Mouse (Mus musculus) ZHBTc4 (cell line): ENCODE measurements around the gene Cdan1.

Source experiments
- DNase-seq: peaks from one replicate; pipeline ENCODE4 v3.0.0-alpha.2; 2011; ENCODE audit warnings: low read depth, low spot score

The Cdan1 gene

DNA sequence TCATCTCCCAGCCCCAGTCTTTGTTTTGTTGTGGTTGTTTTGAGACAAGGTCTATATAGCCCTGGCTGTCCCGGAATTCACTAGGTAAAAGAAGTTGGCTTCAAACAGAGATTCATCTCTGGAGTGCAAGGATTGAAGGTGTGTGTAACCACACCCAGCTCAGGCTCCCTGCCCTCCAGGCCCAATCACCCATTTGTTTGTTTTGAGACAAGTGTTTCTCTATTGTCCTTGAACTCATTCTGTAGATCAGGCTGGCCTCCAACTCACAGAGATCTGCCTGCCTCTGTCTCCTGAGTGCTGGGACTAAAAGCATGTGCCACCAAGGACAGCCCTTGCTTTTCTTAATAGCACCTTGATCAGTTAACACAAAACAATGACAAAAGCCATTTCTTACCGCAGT is 101.9 kb downstream of the Cdan1 start:
- peak; percentile 79 for DNase-seq

GRCm38 (mm10) chr2:120745496-120745895 is 104.4 kb downstream of the Cdan1 start:
- DNase-seq, result no peak

DNA sequence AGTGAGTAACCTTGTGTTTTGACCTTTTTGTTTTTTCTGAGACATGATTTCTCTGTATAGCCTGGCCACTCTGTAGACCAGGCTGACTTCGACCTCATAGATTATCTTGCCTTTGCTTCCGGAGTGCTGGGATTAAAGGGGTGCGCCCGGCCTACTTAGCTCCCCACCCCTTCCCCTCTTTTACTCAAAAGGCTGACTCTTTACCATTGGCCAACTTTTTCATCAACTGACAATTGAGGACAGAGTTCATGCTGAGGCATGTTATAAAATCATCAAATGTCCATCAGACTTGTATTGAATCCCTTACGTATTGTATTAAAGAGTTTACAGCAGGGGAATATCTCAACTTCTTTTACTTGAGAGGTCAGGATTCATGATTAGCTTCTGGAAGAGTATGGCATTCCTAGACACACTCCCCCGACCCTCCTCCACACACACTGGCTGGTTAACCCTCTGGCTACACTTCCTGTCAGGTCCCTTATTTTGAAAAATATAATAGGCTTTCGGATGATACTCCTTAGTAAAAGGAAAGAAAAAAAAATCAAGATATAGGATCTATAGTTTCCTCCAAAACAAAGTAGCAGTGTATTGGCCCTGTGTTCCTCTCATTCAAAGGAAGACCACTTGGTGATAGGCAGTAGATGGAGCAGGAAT is 117.9 kb downstream of the Cdan1 start:
- DNase-seq, result no peak

DNA sequence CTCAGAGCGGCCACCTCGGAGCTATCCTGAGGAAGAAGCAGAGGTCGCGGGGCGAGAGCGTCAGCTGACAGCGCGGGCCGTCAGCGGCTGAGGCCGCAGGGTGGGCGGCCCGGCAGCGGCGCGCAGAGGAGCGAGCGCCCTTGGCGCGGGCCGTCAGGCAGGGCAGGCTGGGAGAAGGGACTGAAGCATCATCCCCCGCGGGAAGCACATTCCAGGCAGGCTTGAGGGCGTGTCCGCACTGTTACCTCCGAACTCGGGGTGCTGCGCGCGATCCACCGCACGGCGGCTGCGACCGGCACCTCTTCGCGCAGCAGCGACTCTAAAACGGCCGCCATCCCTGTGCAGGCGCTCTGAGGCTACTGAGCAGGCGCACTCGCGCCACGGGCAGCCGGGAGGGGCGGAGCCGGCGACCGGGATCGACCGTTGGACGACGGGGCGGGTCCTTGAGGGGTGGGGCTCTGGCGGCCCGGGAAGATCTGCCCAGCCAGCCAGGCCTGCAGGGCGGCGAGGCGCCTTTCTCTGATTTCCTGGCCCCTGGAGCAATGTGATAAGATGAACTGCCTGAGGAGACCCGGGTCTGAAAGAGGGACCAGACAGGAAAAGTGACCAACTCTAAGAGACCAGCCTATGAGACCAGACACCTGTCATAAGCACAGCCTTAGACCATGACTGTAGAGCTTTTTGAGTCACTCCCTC is 118.6 kb downstream of the Cdan1 start:
- peak; percentile 98 for DNase-seq

GRCm38 (mm10) chr2:120730639-120731166 is 119.2 kb downstream of the Cdan1 start:
- DNase-seq, result peak; percentile 28

DNA sequence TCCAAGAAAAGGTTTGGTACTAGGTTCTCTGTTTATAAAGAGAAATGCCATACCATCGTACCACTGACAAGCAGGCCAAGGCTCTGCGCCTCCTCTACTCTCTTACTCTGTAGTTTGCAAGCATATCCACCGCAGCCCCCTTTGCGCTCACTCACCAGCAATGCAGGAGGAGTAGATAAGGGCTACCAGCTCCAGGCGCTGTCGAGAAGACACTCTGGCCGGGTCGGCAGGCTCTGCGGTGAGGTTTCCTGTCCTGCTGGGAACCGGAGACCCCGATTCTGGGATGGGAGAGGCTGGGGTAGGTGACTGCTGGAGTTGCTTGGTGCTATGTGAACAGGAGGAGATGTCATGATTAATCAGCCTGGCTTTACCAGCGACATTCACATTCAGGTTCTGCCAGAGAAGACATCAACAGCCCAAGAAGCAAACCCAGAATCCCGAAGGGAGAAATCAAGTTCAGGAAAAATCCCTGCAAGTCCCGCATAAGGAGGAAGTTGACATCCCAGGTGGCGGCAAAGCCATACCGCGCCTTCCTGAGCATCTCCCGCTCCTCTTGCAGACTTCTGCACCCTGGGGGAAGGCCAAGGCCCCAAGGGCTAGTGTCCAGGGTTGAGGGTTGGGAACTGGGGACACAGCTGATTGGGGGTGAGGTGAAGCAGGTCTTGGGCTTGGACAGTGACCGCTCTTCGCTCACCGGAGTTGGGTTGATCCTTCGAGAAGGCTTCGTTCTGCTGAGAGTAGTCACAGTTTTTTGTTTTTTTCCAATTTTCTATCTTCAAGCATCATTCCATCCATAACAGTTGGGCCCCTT is 119.9 kb downstream of the Cdan1 start:
- no peak for DNase-seq

- no peak for DNase-seq
Observed at GRCm38 (mm10) chr2:120724176-120724575, 125.8 kb downstream of the Cdan1 start.

- DNase-seq, result no peak
Observed at GRCm38 (mm10) chr2:120723621-120724020, 126.3 kb downstream of the Cdan1 start.

GRCm38 (mm10) chr2:120722491-120722890 is 127.4 kb downstream of the Cdan1 start:
- no peak for DNase-seq

- DNase-seq, result no peak
Observed at GRCm38 (mm10) chr2:120721911-120722310, 128.0 kb downstream of the Cdan1 start.

- no peak for DNase-seq
Observed at GRCm38 (mm10) chr2:120720821-120721220, 129.1 kb downstream of the Cdan1 start.

GRCm38 (mm10) chr2:120718496-120718895 is 131.4 kb downstream of the Cdan1 start:
- no peak for DNase-seq

DNA sequence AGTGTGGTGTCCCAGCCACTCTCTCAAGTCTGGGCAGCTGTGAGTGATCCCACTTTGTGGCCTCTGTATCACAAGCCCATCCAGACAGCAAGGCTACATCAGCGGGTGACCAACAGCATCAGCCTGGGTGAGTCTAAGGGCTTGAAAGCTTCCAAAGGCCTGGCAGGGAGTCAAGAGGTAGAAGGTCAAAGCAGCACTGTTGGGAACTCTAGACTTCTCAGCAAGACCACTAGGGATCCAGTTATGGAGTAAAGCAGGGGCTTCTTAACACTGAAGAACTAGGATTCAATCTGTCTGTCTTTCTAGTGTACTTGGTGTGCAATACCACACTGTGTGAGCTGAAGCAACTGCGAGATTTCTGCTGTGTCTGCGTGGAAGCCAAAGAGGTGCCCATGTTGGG is 136.5 kb downstream of the Cdan1 start:
- no peak for DNase-seq

- no peak for DNase-seq
Observed at GRCm38 (mm10) chr2:120710948-120711347, 139.0 kb downstream of the Cdan1 start.

- DNase-seq, result no peak
Observed at GRCm38 (mm10) chr2:120710154-120710553, 139.8 kb downstream of the Cdan1 start.

DNA sequence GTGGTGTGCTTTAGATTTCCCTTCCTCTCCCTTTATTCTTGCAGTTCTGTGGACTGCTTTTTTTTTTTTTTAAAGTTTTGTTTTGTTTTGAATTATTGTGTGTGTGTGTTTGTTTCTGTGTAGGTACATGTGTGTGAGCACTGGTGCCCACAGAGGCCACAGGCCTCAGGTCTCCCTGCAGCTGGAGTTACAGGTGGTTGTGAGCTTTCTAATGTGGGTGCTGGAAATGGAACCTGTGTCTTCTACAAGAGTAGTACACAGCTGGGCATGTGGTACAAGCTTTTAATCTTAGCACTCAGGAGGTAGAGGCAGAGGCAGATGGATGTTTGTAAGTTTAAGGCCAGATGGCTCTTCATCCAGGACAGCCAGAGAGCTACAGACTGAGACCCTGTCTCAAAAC is 142.9 kb downstream of the Cdan1 start:
- DNase-seq, result no peak

DNA sequence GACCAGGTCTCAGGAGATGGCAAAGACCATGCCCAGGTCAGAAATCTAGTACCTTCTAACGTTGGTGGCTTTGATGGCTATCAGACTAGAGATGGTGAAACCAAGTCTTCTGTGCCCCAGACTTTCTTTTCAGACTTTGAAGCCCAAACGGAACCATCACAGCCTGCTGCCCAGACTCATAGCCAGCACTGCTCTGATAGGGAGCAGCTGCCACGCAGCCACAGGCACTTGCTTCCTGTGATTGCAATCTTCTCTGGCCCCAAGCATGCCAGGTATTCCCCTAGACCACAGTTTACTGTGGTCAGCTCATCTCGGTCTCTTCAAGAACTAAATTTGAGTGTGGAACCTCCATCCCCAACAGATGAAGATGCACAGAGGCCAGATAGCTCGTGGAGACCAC is 147.3 kb downstream of the Cdan1 start:
- no peak for DNase-seq

- DNase-seq, result no peak
Observed at GRCm38 (mm10) chr2:120700379-120700885, 149.5 kb downstream of the Cdan1 start.

DNA sequence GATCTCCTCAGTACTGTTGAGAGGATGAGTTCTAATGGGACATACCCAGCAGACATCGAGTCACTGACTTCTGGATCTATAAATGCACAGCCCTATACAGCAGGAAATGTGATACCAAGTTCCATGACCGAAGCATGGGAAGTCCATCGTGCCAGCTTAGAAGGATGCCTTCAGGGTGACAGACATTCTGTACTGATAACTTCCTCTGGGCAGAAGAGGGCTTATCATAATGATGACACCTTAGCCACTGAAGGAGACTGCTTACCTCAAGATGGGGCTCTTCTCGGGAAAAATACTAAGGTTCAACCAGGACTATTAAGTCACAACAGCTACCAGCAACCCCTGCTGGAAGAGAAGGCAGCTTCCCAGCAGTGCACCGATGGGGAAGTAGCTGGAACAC is 152.2 kb downstream of the Cdan1 start:
- no peak for DNase-seq

DNA sequence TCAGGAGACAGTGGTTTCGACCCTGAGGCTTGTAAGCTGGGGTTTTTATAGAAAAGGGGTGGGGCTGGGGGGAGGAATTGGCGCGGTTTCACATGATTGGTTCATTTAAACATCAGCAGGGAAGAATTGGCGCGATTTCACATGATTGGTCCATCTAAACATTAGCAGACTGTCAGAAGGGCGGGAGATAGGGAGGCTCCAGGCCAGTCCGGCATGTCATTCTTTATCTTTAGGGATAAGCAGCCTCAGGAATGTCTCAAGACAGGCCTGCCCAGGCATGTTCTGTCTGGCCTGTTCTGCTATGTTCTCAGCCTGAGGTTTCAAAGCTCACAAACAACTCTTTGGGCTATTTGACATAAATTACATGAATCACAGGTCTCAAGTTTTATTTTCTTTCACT is 168.8 kb downstream of the Cdan1 start:
- peak; percentile 53 for DNase-seq

DNA sequence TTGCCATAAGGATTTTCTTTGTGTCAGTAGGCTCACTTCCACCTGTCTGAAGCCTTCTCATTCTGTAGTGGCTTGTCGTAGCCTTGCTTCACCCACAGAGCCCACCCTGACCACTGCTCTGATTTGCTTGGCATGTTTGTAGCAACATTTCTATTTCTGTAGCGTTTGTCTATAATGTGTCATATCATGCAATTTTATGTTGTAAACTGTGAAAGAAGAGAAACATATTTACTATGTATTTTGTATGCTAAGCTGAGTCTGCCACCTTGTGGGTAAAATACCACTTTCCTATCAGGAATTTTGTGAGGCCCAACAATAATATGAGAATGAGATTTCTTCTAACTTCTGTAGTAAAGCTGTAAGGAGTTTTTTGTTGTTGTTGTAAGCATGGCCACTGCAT is 179.7 kb downstream of the Cdan1 start:
- no peak for DNase-seq

- DNase-seq, result no peak
Observed at GRCm38 (mm10) chr2:120667446-120667845, 182.5 kb downstream of the Cdan1 start.
